Mouse (Mus musculus) kidney, postnatal 25 days (tissue): ENCODE measurements around the gene Uvrag.
A peak's percentile ranks its signal among the peaks of the same experiment; 100 is the strongest.

Source experiments
- DNase-seq, 2 experiments: peaks; one replicate each; pipeline ENCODE4 v3.0.0; 2021; ENCODE audit warnings: mixed read lengths in 2 of 2

Gene Uvrag

GRCm38 (mm10) chr7:99053626-99054025 is 87.3 kb downstream of the Uvrag start:
- DNase-seq = no peak

GRCm38 (mm10) chr7:99052471-99053241 is 88.3 kb downstream of the Uvrag start:
- peak in 1 of 2 experiments; percentile 29 for DNase-seq

GRCm38 (mm10) chr7:99050882-99051281 is 90.1 kb downstream of the Uvrag start:
- DNase-seq = no peak

GRCm38 (mm10) chr7:99049897-99050296 is 91.0 kb downstream of the Uvrag start:
- DNase-seq = no peak

- no peak for DNase-seq
Observed at GRCm38 (mm10) chr7:99046545-99047206, 94.3 kb downstream of the Uvrag start.

GRCm38 (mm10) chr7:99045525-99045924 is 95.4 kb downstream of the Uvrag start:
- peak in 1 of 2 experiments; percentile 19 for DNase-seq

GRCm38 (mm10) chr7:99043923-99044322 is 97.0 kb downstream of the Uvrag start:
- no peak for DNase-seq

- no peak for DNase-seq
Observed at GRCm38 (mm10) chr7:99043322-99043721, 97.6 kb downstream of the Uvrag start.

- DNase-seq = no peak
Observed at GRCm38 (mm10) chr7:99041818-99042217, 99.1 kb downstream of the Uvrag start.

- DNase-seq = no peak
Observed at GRCm38 (mm10) chr7:99039912-99040311, 101.0 kb downstream of the Uvrag start.

GRCm38 (mm10) chr7:99036284-99036683 is 104.7 kb downstream of the Uvrag start:
- DNase-seq = no peak

- no peak for DNase-seq
Observed at GRCm38 (mm10) chr7:99034909-99035308, 106.0 kb downstream of the Uvrag start.

- no peak for DNase-seq
Observed at GRCm38 (mm10) chr7:99033838-99034237, 107.1 kb downstream of the Uvrag start.

- no peak for DNase-seq
Observed at GRCm38 (mm10) chr7:99033314-99033713, 107.6 kb downstream of the Uvrag start.

- DNase-seq = no peak
Observed at GRCm38 (mm10) chr7:99032051-99032450, 108.9 kb downstream of the Uvrag start.

- DNase-seq = no peak
Observed at GRCm38 (mm10) chr7:99028108-99028507, 112.8 kb downstream of the Uvrag start.

- no peak for DNase-seq
Observed at GRCm38 (mm10) chr7:99027185-99027584, 113.8 kb downstream of the Uvrag start.

GRCm38 (mm10) chr7:99025989-99026388 is 115.0 kb downstream of the Uvrag start:
- DNase-seq = no peak

GRCm38 (mm10) chr7:99025265-99025664 is 115.7 kb downstream of the Uvrag start:
- no peak for DNase-seq

- no peak for DNase-seq
Observed at GRCm38 (mm10) chr7:99024791-99025190, 116.2 kb downstream of the Uvrag start.

- no peak for DNase-seq
Observed at GRCm38 (mm10) chr7:99023931-99024330, 117.0 kb downstream of the Uvrag start.

GRCm38 (mm10) chr7:99021277-99021676 is 119.7 kb downstream of the Uvrag start:
- no peak for DNase-seq

- DNase-seq = no peak
Observed at GRCm38 (mm10) chr7:99020353-99020752, 120.6 kb downstream of the Uvrag start.

- no peak for DNase-seq
Observed at GRCm38 (mm10) chr7:99017224-99017844, 123.6 kb downstream of the Uvrag start.
